Mouse (Mus musculus) ZHBTc4 (cell line): ENCODE data around the gene Cox7a2l.

Experiments
- DNase-seq: peaks from one replicate; pipeline ENCODE4 v3.0.0-alpha.2; 2011; ENCODE audit warnings: low read depth, low spot score

Cox7a2l gene

DNA sequence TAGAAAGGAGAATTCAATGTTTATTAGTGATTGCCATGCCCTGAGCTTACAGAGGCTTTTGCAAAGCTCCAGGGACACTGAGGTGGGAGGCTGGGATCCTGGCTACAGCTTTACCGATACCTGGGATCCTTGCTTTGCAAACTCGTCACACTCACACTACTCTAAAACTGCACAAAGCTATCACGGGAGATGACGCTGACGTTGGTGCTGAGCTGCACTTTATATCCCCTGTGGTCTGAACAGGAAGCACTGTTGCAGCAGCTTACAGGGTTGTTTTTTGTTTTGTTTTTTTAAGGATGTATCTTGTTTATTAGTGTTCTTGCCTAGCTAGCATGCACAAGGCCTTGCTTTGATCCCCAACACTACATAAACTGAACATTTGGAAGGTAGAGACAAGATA lies 63.5 kb downstream of the Cox7a2l start:
- DNase-seq = no peak

DNA sequence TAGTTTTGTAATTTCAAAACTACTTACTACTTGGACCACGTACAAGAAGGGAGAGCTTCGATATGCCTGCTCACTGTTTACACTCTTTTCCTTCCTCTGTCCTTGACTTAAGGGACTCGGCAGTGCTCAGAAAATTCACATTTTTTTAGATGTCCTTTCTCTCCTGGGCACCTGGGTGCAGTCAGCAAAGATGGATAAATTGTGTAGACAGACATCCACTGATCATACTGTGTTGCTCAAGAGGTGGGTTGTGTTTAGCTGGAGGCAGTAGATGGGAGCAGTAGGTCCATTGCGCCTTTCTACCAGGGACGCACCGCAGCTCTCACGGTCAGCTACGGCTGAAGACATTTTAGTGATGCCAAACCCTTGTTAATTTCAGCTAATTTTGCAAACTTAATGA lies 64.7 kb downstream of the Cox7a2l start:
- no peak for DNase-seq
